In genomic region chr2:105666331-105666730, GRCm38 (mm10) we compare ENCODE assay signal across 14 mouse cellular contexts. TPM values are rescaled to one million over a fixed set of nuclear protein-coding genes. Genes with fewer than 3 reads are reported as not detected.
DNase-seq lines count a peak whose midpoint lies in the region; ATAC-seq and TF ChIP-seq lines count a peak whose summit lies in the region.
"Had no signal": no experiment of that assay in that cellular context is flagged by ENCODE, and none has a peak within 500 bp of the region (broad histone marks: within the 10 kb centered on the region; RNA-seq: fewer than 3 reads in every experiment).

No protein-coding gene starts in this region.

- no peak overlapping the region for H3K27ac ChIP-seq in liver, embryonic 11.5 days (ENCODE audit: low read depth, low read length)
- H3K27ac ChIP-seq in liver, postnatal 0 days (ENCODE audit: low read depth) = no peak overlapping the region
- H3K27ac ChIP-seq: heart, embryonic 13.5 days; limb, embryonic 13.5 days had no signal

- no peak for TF ChIP-seq CTCF in liver, postnatal 0 days (IDR thresholded peaks at IDR 0.05; ENCODE audit: low read depth)

- DNase-seq in embryo, embryonic 10.5 days (ENCODE audit: low spot score) = peak; percentile 41
- no peak for DNase-seq in embryo, embryonic 9.5 days (ENCODE audit: extremely low spot score)
- DNase-seq in liver, embryonic 11.5 days (ENCODE audit: low spot score) = peak; percentile 28
- no peak for DNase-seq in liver, postnatal 0 days
- peak; percentile 22 for DNase-seq in R1 (ENCODE audit: low read depth, low spot score)
- no peak for DNase-seq in gastrocnemius, postnatal 10 days
- DNase-seq in urinary bladder, adult 18-20 months (ENCODE audit: low spot score in 2 of 2) = no peak
- DNase-seq: kidney, adult 2 months; thymus, postnatal 4 days had no signal

- no peak overlapping the region for H3K4me3 ChIP-seq in liver, embryonic 11.5 days (ENCODE audit: low read depth, low read length)
- no peak overlapping the region for H3K4me3 ChIP-seq in liver, postnatal 0 days (ENCODE audit: low read depth, low read length)
- H3K4me3 ChIP-seq: heart, embryonic 13.5 days; limb, embryonic 13.5 days had no signal

- H3K36me3 ChIP-seq in liver, embryonic 11.5 days (ENCODE audit: control insufficient read depth, insufficient read depth, low read length) = no peaks in the 10 kb centered on the region
- H3K36me3 ChIP-seq in liver, postnatal 0 days (replicated peaks; ENCODE audit: insufficient read depth, low read length) = no peaks in the 10 kb centered on the region
- H3K36me3 ChIP-seq: heart, embryonic 13.5 days; limb, embryonic 13.5 days had no signal

- no peak overlapping the region for H3K9ac ChIP-seq in liver, embryonic 11.5 days (ENCODE audit: low read depth, low read length)
- no peak overlapping the region for H3K9ac ChIP-seq in liver, postnatal 0 days (replicated peaks)
- H3K9ac ChIP-seq: heart, embryonic 13.5 days; limb, embryonic 13.5 days had no signal

- H3K4me1 ChIP-seq in liver, embryonic 11.5 days (replicated peaks; ENCODE audit: control insufficient read depth, insufficient read depth, low read length) = peaks cover 4% of the 10 kb centered on the region; the same call in 1 of the 2 replicates
- H3K4me1 ChIP-seq in liver, postnatal 0 days (ENCODE audit: insufficient read depth) = peaks cover 8% of the 10 kb centered on the region; the same call in 1 of the 2 replicates

- H3K9me3 ChIP-seq in liver, embryonic 11.5 days (ENCODE audit: control insufficient read depth, low read length) = no peaks in the 10 kb centered on the region
- no peaks in the 10 kb centered on the region for H3K9me3 ChIP-seq in liver, postnatal 0 days (ENCODE audit: low read length)
- H3K9me3 ChIP-seq: heart, embryonic 13.5 days; limb, embryonic 13.5 days had no signal

- under 1% methylated on average over 6 of the region's 6 CpGs for WGBS in liver, embryonic 11.5 days
- 2% methylated on average over 6 of the region's 6 CpGs for WGBS in liver, postnatal 0 days (ENCODE audit: insufficient replicate concordance)

- TF ChIP-seq EP300 in liver, postnatal 0 days (IDR thresholded peaks at IDR 0.05; ENCODE audit: low read depth) = no peak

- no peak overlapping the region for H3K4me2 ChIP-seq in liver, embryonic 11.5 days
- H3K4me2 ChIP-seq in liver, postnatal 0 days (ENCODE audit: low read depth, low read length) = no peak overlapping the region
- H3K4me2 ChIP-seq: heart, embryonic 13.5 days; limb, embryonic 13.5 days had no signal

- ATAC-seq in liver, embryonic 11.5 days (replicated peaks; ENCODE audit: low FRiP score) = no peak
- no peak for ATAC-seq in liver, postnatal 0 days
- 0 out of 2 replicates have a peak, but pooled peaks have one; percentile 3 for ATAC-seq in megakaryocyte-erythroid progenitor cell, adult 5-6 weeks (replicated peaks; ENCODE audit: low FRiP score, low TSS enrichment, poor library complexity, severe bottlenecking)

- peaks cover 100% of the 10 kb centered on the region for H3K27me3 ChIP-seq in liver, embryonic 11.5 days (replicated peaks; ENCODE audit: control insufficient read depth, insufficient read depth, low read length)
- H3K27me3 ChIP-seq in liver, postnatal 0 days (ENCODE audit: insufficient read depth, low read length) = peaks cover 99% of the 10 kb centered on the region

RNA-seq across cellular contexts. Expression of gene Pax6, which starts 2.4 kb away (rescaled TPM):
- 0.26 TPM in 1 of 2 replicates, not detected in the other for polyA plus RNA-seq in liver, embryonic 11.5 days (2014; fragmentation: Nextera tagmentation; extraction: Ambion mirVana)
- not detected in 2 replicates for polyA plus RNA-seq in liver, postnatal 0 days (2015; fragmentation: Nextera tagmentation; extraction: Ambion mirVana)
- not detected in 2 replicates for total RNA-seq in megakaryocyte-erythroid progenitor cell, adult 5-6 weeks (2014; fragmentation: Nextera tagmentation)
- total RNA-seq in megakaryocyte-erythroid progenitor cell, adult 5-6 weeks (2017) = not detected in 2 replicates
- total RNA-seq in gastrocnemius, postnatal 10 days (2021) = not detected
- total RNA-seq: hematopoietic stem cell, adult 5-6 weeks had no signal
- polyA plus RNA-seq: gonadal fat pad, adult 2 months; kidney, adult 2 months had no signal

Comparison
In these comparisons a context has a peak if more than half of its experiments do, and no peak if none do; other contexts are left out.
1. DNase-seq: peak in embryo, embryonic 10.5 days (single experiment), liver, embryonic 11.5 days (single experiment) and R1 (single experiment); none in embryo, embryonic 9.5 days (single experiment), liver, postnatal 0 days (single experiment), gastrocnemius, postnatal 10 days (single experiment) and urinary bladder, adult 18-20 months (0 of 2).